Mouse (Mus musculus) spleen, postnatal 36 days (tissue): ENCODE measurements around the gene Nfix.

ENCODE experiments used
- DNase-seq, 2 experiments: peaks; one replicate each; pipeline ENCODE4 v3.0.0; 2022; ENCODE audit warnings: low spot score in 2 of 2, mixed read lengths in 1 of 2

Gene Nfix

GRCm38 (mm10) chr8:84797971-84798370, 2.2 kb downstream of the Nfix start:
- no peak for DNase-seq

- DNase-seq, result no peak
Measured at GRCm38 (mm10) chr8:84797256-84797797, 2.8 kb downstream of the Nfix start.

GRCm38 (mm10) chr8:84794486-84794885, 5.7 kb downstream of the Nfix start:
- DNase-seq, result no peak

DNA sequence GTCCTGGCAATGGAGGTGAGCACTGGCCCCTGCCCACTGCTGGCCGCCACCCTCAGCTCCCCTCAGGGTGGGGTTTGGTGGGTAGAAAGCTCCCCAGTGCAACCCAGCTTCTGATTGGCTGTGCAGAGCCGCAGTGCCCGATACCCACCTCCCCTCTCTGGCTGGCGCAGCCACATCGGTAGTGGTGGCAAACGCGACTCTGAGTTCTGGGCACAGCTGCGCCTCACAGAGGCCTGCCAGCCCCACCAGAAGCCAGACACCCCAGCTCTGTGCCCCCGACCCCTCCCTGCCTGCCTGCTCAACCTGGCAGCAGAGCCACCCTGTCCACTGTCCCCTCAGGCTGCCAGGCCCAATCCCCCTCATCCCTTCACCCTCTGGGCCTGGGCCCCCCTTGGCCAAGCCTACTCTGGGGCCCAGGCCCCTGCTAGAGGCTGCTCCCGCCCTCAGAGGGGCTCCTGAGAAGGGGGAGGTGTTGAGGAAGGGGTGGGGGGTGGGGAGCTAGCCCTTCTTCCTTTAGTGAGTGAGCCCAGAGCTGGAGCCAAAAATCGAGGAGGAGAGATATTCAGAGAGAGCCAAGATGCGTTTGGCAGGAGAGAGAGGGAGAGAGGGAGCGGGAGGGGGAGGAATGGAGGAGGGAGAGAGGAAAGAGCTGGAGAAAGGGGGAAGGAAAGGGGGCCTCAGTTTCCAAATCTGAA, 6.2 kb downstream of the Nfix start:
- DNase-seq, result no peak

DNA sequence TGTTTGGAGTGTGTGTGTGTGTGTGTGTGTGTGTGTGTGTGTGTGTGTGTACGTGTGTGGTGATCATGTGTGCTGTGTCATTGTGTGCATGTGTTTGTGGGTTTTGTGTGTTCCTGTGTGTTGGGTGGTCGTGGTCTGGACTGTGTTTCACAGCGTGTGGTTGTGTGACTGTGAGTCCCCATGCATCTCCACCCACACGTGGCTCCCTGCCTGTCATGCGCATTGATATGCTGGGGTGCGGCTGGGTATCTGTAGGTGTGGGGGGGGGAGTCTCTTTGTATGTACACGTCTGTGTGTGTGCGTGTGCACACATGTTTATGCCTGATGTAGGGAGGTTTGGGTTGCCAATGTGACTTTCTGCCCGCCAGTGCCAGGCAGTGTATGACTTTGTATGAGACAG, 7.0 kb downstream of the Nfix start:
- no peak for DNase-seq

- DNase-seq, result no peak
Measured at GRCm38 (mm10) chr8:84792429-84792947, 7.7 kb downstream of the Nfix start.

DNA sequence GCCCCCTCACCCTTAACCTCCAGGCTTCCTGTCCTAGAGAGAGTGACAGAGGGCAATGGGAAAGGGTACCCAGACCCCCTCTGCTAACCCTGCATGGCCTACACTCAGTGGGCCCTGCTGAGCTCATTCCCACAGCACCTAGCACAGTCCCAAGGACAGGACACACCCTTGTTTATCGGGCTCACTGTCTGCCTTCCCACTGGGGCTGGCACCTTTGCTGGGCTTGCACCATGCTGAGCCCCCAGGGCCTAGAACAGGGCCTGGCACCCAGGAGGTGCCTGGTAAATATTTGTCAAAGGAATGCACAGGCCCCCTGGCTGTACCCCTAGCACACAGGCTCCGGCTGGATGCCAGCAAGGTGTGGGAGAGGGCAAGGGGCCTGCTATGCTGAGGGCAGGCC, 9.6 kb downstream of the Nfix start:
- no peak for DNase-seq

DNA sequence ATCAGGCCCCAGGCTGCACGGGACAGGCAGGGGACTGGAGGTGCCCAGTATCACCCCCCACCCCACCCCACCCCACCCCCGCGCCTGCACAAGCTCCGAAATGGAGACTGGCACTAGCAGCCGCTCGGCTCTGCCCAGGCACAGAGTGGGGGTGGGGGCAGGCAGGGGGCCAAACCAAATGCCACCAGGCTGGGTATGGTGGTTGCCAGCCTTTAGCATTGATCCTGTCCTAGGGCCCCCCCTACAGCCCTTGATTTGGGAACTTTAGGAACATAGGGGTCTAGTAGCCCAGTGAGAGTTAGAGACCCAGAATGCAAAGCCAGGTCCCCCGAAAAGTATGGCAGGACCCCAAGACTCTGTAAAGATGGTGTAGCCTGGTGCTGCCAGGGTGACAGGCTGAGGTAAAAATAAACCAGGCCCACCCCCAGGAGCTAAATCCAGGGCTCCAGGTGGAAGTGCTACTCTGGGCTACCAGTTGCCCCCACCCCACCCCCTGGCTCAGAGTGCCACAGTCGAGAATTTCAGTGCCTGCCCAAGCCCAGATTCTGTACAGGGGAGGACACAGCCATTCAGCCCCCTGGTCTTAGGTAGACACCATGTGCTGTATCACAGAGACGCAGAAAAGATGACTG, 10.2 kb downstream of the Nfix start:
- no peak for DNase-seq

- DNase-seq, result no peak
Measured at GRCm38 (mm10) chr8:84789345-84789744, 10.8 kb downstream of the Nfix start.

- no peak for DNase-seq
Measured at GRCm38 (mm10) chr8:84788896-84789295, 11.2 kb downstream of the Nfix start.

DNA sequence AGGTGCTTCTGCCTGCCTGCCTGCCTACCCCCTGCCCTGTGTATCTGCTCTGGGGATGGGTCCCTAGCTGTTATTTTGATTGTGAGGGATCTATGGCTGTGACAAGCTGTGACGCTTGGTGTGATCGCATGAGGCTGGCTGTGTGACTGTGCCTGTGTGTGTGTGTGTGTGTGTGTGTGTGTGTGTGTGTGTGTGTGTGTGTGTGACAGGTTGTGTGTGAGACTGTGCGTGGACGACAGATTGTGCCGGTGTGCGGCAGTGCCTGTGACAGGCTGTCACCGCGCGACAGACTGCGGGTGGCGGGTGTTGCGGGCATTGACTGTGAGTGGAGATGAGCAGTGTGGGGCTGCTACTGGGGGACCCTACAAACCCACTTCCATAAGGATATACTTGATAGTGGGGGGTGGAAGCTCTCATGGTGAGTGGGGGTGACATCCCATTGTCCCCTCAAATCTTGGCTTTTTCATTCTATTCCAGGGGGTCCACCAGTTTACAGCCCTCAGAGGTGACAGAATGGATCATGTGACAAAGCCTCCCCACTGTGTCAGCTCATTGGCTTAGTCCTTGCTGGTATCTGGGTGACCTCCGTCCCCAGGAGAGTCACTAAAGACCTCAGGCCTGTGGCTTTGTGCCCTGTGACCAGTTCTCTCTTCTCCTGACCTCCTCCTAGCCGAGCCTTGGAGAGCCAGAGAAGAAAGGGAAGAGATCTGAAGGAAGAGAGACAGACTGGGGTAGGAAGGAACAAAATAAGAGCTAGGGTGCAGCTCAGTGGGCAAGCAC, 12.4 kb downstream of the Nfix start:
- no peak for DNase-seq

- no peak for DNase-seq
Measured at GRCm38 (mm10) chr8:84786801-84787467, 13.2 kb downstream of the Nfix start.

GRCm38 (mm10) chr8:84785756-84786677, 14.1 kb downstream of the Nfix start:
- peak in 1 of 2 experiments; percentile 18 for DNase-seq

DNA sequence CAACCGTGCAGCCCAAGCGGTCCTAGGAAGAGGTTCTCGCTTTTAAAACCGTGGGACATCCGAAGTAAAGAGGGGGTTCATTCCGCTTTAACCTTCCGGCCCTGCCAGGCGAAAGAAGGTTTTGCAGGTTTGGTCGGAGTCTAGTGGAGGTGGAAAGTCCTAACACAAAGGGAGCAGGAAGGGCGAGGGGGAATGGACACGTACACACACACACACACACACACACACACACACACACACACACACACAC, 14.7 kb downstream of the Nfix start:
- no peak for DNase-seq

DNA sequence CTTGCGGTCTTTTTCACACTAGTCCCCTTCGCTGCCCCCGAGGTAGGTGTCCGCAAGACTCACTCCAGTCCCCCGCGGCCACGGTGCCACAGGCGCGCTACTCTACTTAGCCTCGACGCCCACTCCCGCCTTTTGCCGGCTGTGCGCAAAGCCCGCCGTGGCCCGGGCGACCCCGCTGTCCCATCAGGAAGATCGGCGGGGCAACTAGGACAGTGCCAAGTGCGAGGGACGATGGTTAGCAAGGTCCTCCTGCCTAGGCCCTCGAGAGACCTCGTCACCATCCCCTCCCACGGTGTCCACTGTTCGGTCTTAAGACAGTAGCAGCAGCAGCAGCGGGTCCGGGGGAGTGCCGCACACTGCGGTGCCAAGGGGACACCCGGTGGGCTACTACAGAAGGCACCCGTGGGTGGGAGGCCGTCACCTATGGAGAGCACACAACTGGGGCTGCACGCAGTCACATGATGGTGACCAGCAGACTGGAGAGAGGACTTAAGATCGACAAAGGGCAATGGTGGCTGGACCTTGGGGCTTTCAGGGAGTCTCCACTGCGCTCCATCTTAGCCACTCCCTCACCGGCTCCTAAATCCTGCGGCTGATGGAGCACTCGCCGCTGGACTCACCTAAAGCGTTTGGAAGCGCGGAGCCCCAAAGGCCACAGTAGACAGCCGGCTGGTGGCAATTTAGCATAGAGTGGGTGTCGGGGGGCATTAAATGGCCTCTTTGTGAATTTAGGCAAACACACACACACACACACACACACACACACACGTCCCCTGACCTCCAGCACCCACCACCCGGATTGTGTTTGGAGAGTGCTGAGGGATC, 15.3 kb downstream of the Nfix start:
- DNase-seq, result no peak

GRCm38 (mm10) chr8:84783919-84784581, 16.1 kb downstream of the Nfix start:
- no peak for DNase-seq

DNA sequence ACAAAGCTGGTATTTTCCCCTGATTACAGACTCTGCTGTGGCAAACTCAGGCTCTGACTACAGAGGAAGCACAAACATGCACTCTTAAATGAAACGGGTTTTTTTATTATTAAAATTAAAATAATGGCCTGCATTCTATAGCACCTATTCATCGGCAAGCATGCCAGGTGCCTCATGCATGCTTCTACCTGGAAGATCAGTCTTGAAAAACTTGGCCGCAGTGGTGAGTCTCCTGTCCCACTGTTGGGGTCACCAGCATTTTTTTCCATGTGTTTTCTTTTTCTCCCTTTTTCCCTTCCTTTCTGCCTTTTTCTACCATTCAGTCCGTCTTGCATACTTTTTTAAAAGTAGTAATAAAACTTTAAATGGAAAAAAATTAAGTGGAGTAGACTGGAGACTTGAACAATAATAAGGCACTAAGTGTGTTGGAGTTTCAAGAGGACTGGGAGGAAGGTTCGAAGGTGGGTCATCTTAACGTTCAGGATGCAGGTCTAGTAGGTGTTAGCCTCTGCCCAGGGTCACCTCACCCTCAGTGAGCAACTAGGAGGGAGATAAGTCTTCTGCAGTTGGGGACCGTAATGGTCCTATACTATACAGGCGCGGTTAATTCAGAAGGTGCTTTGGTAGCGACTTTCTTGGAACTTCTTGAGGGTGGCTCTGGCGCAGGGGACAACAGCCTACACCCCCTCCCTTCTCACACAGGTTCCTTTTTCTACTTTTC, 16.8 kb downstream of the Nfix start:
- no peak for DNase-seq

DNA sequence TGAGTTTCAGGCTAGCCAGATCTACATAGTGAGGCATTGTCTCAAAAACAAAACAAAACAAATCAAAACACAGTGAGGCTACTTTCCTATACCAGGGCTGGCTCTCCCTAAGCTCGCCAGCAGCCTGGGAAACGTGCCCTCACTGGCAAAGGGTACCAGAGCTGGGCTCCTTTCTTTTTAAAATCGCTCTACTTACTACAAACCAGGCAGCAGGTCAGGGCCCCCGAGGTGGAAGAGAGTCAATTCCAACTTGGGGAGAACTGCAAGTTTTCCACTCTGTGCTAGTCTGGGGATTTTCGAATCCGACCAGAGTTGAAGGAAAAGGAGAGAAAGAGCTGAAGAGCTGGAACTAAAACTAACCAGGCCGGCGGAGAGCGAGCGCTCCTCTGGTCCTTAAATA, 17.5 kb downstream of the Nfix start:
- no peak for DNase-seq
